Mouse (Mus musculus): ENCODE results near the gene Zc3h7b. TPM values are rescaled to one million over a fixed set of nuclear protein-coding genes. Genes with fewer than 3 reads are reported as not detected.

Gene Zc3h7b
- polyA plus RNA-seq, 1 experiment from 2014 or later, result 41.5 TPM

DNA sequence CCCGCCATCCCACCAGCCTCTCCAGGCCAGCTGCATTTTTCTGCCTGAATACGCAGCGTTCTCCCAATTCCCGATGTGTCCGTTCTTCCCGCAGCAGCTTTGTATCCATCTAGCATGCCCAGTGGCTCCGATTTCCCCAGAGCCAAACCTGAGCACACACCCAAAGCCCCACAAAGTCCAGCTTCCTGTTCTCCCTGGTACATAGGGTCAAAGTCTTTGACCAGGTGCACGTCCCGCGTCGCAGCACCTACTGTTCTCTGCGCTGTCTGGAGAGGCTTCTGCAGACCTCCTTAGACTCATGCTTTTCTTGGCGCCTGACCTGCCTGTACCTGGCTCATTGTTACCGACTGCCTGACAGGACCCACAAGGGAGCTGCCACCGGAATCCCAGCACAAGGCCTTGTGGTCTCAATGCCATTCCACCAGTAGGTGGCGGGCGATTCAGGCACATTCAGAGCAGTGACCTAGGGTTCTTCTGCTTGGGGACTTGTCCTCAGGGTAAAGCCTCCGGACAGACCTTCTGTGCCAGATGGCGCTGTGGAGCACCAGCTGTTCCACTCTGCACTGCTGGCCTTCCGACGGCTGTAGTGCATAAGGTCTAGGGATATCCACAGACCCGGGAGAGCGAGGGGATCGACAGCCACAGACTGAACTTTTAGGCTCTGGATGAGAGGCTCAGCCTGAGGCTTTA, 86.4 kb downstream of the Zc3h7b start:
- Histone ChIP-seq H3K9ac (peak overlapping the region; percentile 43; the same call in 1 of the 2 replicates), H3K27ac (peak overlapping the region; percentile 54)

DNA sequence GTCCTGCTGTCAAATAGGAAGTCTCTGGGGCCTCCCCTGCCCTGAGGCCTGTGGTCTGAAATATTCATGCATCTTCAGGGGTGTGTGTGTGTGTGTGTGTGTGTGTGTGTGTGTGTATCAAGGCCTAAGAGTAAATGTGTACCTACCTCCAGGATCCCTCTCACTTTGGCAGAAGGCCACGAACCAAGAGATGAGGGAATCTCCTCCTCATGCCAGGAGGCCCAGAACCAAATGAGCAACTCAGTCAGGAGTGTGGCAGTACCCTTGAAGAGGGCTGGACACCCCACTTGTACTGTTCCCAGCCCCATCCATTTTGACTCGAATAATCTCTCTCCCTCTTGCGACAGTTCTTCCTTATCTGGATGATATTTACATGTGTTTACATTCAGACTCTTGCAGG, 87.4 kb downstream of the Zc3h7b start:
- no peak for ATAC-seq
- peaks cover 6% of the 10 kb centered on the region; the same call in 1 of the 2 replicates for H3K27me3 ChIP-seq
- peaks cover 12% of the 10 kb centered on the region for H3K36me3 ChIP-seq (ENCODE audit: poor library complexity, severe bottlenecking)
- H3K27ac ChIP-seq, result no peak overlapping the region
- H3K4me1 ChIP-seq, result peaks cover 25% of the 10 kb centered on the region
- no peak overlapping the region for H3K9ac ChIP-seq
- H3K4me2 ChIP-seq, result no peak overlapping the region
- H3K9me3 ChIP-seq (replicated peaks), result no peaks in the 10 kb centered on the region
- WGBS, result 89% methylated on average over 3 of the region's 3 CpGs
- H3K4me3 ChIP-seq, result no peak overlapping the region

More for the DNA sequence above, 86.4 kb downstream of the Zc3h7b start:
- Histone ChIP-seq H3K4me1 (peaks cover 20% of the 10 kb centered on the region), H3K4me3 (no peak overlapping the region), H3K4me2 (peak overlapping the region; percentile 24), H3K27me3 (peaks cover 3% of the 10 kb centered on the region; the same call in 1 of the 2 replicates), H3K9me3 (replicated peaks) (no peaks in the 10 kb centered on the region), H3K36me3 (ENCODE audit: poor library complexity, severe bottlenecking) (peaks cover 21% of the 10 kb centered on the region)
- WGBS, result 14% methylated on average over 24 of the region's 24 CpGs
- ATAC-seq, result peak; percentile 91

- H3K9ac ChIP-seq, result 0 out of 2 replicates have a peak overlapping the region, but pooled peaks have one; percentile 12
- H3K27me3 ChIP-seq, result peaks cover 7% of the 10 kb centered on the region; the same call in 1 of the 2 replicates
- H3K9me3 ChIP-seq (replicated peaks), result no peaks in the 10 kb centered on the region
- H3K36me3 ChIP-seq (ENCODE audit: poor library complexity, severe bottlenecking), result peaks cover 4% of the 10 kb centered on the region
- no peak for ATAC-seq
- H3K4me3 ChIP-seq, result no peak overlapping the region
- 83% methylated on average over 4 of the region's 4 CpGs for WGBS
- no peak overlapping the region for H3K27ac ChIP-seq
- H3K4me1 ChIP-seq, result peaks cover 25% of the 10 kb centered on the region
- no peak overlapping the region for H3K4me2 ChIP-seq
Observed at GRCm38 (mm10) chr15:81833481-81833880, 88.6 kb downstream of the Zc3h7b start.

DNA sequence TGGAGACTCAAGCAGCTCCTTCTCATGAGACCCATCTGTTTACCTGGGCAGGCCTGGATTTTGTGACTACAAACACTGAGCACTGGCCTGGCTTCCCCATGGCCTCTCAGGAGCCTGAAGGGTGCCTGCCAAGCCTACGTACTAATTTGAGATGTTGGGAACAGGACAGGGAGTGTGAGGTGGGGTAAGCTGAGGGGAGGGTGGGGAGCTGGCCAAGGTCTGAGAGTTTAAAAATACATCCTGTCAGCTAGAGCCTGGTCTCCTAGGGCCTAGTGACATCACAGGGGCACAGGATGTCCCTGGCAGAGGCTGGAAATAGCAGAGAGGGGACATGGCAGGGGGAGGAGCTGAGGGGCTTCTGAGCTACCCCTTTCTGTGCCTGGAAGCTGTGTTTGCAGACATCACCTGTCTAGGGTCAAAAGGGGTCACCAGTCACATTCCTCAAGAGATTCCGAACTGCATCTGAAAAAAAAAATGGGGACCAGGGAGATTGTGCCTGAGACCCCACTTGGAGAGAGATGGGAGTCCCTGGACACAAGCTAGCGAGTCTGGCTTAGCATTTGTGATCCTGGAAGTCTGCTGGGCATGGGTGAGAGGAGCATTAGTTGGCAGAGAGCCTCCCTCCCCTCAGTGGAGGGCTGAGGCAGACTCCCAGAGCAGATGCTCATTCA, 89.4 kb downstream of the Zc3h7b start:
- Histone ChIP-seq H3K9me3 (replicated peaks) (no peaks in the 10 kb centered on the region), H3K4me1 (peaks cover 33% of the 10 kb centered on the region), H3K27me3 (peaks cover 7% of the 10 kb centered on the region; the same call in 1 of the 2 replicates), H3K4me2 (no peak overlapping the region), H3K27ac (no peak overlapping the region), H3K36me3 (ENCODE audit: poor library complexity, severe bottlenecking) (no peaks in the 10 kb centered on the region), H3K4me3 (no peak overlapping the region), H3K9ac (no peak overlapping the region)
- 57% methylated on average over 3 of the region's 3 CpGs for WGBS
- ATAC-seq, result no peak

- no peaks in the 10 kb centered on the region for H3K9me3 ChIP-seq (replicated peaks)
- H3K27ac ChIP-seq, result no peak overlapping the region
- H3K27me3 ChIP-seq, result peaks cover 7% of the 10 kb centered on the region; the same call in 1 of the 2 replicates
- no peak overlapping the region for H3K4me3 ChIP-seq
- no peaks in the 10 kb centered on the region for H3K36me3 ChIP-seq (ENCODE audit: poor library complexity, severe bottlenecking)
- H3K4me2 ChIP-seq, result 0 out of 2 replicates have a peak overlapping the region, but pooled peaks have one; percentile 59
- peaks cover 39% of the 10 kb centered on the region for H3K4me1 ChIP-seq
- 72% methylated on average over 10 of the region's 10 CpGs for WGBS
- ATAC-seq, result no peak
- no peak overlapping the region for H3K9ac ChIP-seq
Observed at GRCm38 (mm10) chr15:81835007-81835880, 90.4 kb downstream of the Zc3h7b start.

DNA sequence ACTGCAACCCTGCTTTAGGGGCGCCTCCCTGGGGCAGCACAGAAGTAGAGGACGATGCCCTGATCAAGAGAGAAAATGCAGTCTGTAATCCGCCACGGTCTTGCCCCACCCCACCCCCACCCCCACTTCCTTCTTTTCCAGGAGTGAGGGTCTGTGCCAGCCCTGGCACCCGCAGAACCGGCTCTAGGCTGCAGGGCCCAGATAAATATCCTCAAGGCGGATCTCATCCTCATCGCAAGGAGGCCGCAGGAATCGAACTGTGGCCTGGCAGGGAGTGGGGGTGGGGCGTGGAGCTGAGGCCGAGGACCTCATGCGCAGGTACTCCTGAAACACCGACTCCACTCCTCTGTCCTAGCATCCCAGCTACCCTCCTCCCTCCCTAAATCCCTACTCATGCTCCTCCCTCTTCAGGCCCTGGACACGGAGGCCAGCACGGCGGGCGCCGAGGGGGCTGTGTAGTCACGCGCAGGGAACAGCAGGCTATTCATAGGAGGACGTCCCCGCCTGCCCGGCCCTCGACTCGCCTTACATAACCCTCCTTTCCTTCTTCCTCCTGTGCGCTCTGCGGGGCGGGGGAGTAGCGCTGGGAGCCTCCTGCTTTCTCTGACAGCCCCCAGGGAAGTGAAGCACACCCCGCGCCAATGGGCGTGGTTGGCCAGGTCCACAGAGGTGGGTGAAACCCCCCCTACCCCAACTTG, 91.4 kb downstream of the Zc3h7b start:
- H3K4me3 ChIP-seq, result peak overlapping the region; percentile 28
- peaks cover 7% of the 10 kb centered on the region; the same call in 1 of the 2 replicates for H3K27me3 ChIP-seq
- H3K36me3 ChIP-seq (ENCODE audit: poor library complexity, severe bottlenecking), result no peaks in the 10 kb centered on the region
- no peaks in the 10 kb centered on the region for H3K9me3 ChIP-seq (replicated peaks)
- H3K9ac ChIP-seq, result peak overlapping the region; percentile 58
- H3K4me1 ChIP-seq, result peaks cover 37% of the 10 kb centered on the region
- peak; percentile 64; the same call in 1 of the 2 replicates for ATAC-seq
- H3K4me2 ChIP-seq, result peak overlapping the region; percentile 59
- whole genome bisulfite sequencing, result 3% methylated on average over 31 of the region's 33 CpGs
- no peak overlapping the region for H3K27ac ChIP-seq

DNA sequence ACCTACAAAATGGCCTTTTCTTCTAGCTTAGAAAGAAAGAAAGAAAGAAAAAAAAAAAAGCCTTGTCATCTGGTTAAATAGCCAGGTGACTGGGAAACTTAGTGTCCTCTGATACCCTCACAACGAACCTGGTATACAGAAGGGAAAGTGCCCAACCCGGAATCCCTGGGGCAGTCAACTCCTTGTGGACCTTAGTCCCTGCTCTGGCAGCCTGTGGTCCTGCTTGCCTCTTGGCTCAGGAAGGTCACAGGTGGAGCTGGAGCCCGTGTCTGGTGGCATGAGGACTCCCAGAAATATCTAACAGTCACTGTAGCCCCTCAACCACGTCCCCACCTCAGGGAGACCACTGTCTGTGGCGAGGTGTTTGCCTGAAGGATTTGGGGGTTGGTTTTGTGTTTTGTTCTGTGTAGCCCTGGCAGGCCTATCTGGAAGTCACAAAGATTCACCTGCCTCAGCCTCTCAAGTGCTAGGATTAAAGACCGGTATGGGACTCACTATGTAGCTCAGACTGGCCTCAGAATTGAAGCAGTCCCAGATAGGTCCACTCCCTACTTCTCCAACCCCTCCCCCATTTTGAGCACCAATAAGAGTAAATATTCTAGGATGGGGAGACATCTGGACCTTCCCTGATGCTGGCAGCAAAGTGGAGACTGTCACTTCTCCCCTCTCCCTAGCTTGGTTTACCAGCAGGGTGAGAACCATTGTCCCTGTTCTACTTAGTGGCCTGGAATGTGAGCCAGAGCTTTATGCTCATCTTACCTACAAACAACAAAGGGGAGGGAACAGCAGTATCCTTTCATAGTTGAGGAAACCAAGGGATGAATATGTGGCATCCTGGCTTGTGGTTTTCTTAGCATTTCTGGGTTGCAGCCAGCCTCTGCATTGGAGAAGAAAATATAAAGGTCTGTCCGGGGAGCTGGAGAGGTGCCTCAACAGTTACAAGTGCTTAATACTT, 92.4 kb downstream of the Zc3h7b start:
- Histone ChIP-seq H3K36me3 (ENCODE audit: poor library complexity, severe bottlenecking) (no peaks in the 10 kb centered on the region), H3K9ac (0 out of 2 replicates have a peak overlapping the region, but pooled peaks have one; percentile 58), H3K4me1 (peaks cover 30% of the 10 kb centered on the region), H3K9me3 (replicated peaks) (no peaks in the 10 kb centered on the region), H3K27me3 (peaks cover 7% of the 10 kb centered on the region; the same call in 1 of the 2 replicates), H3K4me2 (0 out of 2 replicates have a peak overlapping the region, but pooled peaks have one; percentile 59), H3K4me3 (no peak overlapping the region), H3K27ac (no peak overlapping the region)
- WGBS, result 66% methylated on average over 7 of the region's 7 CpGs
- no peak for ATAC-seq

GRCm38 (mm10) chr15:81838554-81839235, 93.8 kb downstream of the Zc3h7b start:
- Histone ChIP-seq H3K4me3 (no peak overlapping the region), H3K27me3 (peaks cover 7% of the 10 kb centered on the region; the same call in 1 of the 2 replicates), H3K36me3 (ENCODE audit: poor library complexity, severe bottlenecking) (no peaks in the 10 kb centered on the region), H3K9ac (no peak overlapping the region), H3K9me3 (replicated peaks) (no peaks in the 10 kb centered on the region), H3K4me1 (peaks cover 28% of the 10 kb centered on the region), H3K27ac (peak overlapping the region; percentile 19; the same call in 1 of the 2 replicates), H3K4me2 (no peak overlapping the region)
- no peak for ATAC-seq
- WGBS, result 58% methylated on average over 14 of the region's 14 CpGs

- Histone ChIP-seq H3K4me1 (peaks cover 28% of the 10 kb centered on the region), H3K4me2 (no peak overlapping the region), H3K27ac (no peak overlapping the region), H3K9ac (no peak overlapping the region), H3K27me3 (peaks cover 7% of the 10 kb centered on the region; the same call in 1 of the 2 replicates), H3K4me3 (no peak overlapping the region), H3K9me3 (replicated peaks) (no peaks in the 10 kb centered on the region), H3K36me3 (ENCODE audit: poor library complexity, severe bottlenecking) (no peaks in the 10 kb centered on the region)
- peak; percentile 72; the same call in 1 of the 2 replicates for ATAC-seq
- WGBS, result 54% methylated on average over 5 of the region's 5 CpGs
Observed at GRCm38 (mm10) chr15:81839634-81840033, 94.8 kb downstream of the Zc3h7b start.

- Histone ChIP-seq H3K9ac (no peak overlapping the region), H3K4me2 (no peak overlapping the region), H3K4me1 (peaks cover 28% of the 10 kb centered on the region), H3K36me3 (ENCODE audit: poor library complexity, severe bottlenecking) (no peaks in the 10 kb centered on the region), H3K27me3 (peaks cover 7% of the 10 kb centered on the region; the same call in 1 of the 2 replicates), H3K27ac (no peak overlapping the region), H3K9me3 (replicated peaks) (no peaks in the 10 kb centered on the region), H3K4me3 (no peak overlapping the region)
- ATAC-seq, result no peak
- 93% methylated on average over 7 of the region's 7 CpGs for WGBS
Observed at GRCm38 (mm10) chr15:81840306-81840705, 95.4 kb downstream of the Zc3h7b start.

Data from forebrain, embryonic 13.5 days (tissue).